Mouse (Mus musculus): ENCODE results near the gene 2410137M14Rik.
"Not testable (repeated sequence)": the region's sequence is repeated elsewhere in the genome, so short reads cannot be mapped to it uniquely, and the experiment has no call there.

Gene 2410137M14Rik

DNA sequence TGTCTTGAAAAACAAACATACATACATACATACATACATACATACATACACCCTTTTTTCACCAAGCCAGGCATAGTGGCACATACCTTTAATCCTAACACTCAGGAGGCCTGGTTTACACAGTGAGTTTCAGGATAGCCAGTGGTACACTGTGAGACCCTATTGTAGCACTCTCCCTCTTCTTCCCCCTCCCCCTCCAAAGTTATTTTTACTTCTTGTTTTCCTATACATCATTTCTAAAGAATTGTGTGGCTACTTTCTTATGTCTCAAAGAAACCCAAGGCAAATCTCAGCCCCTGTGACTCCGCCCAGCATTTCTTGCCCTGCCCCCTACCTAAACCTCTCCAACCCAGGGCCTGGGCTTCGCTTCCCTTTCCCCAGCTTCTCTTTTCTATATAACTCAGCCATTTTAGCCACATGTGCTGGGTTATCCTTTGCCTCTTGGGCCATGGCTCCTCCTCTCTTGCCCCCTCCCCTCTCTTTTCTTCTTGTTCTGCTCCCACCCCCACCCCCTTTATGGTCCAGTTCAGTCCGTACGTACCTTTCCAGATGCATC is 12.8 kb upstream of the 2410137M14Rik start:
- no peak for DNase-seq

DNA sequence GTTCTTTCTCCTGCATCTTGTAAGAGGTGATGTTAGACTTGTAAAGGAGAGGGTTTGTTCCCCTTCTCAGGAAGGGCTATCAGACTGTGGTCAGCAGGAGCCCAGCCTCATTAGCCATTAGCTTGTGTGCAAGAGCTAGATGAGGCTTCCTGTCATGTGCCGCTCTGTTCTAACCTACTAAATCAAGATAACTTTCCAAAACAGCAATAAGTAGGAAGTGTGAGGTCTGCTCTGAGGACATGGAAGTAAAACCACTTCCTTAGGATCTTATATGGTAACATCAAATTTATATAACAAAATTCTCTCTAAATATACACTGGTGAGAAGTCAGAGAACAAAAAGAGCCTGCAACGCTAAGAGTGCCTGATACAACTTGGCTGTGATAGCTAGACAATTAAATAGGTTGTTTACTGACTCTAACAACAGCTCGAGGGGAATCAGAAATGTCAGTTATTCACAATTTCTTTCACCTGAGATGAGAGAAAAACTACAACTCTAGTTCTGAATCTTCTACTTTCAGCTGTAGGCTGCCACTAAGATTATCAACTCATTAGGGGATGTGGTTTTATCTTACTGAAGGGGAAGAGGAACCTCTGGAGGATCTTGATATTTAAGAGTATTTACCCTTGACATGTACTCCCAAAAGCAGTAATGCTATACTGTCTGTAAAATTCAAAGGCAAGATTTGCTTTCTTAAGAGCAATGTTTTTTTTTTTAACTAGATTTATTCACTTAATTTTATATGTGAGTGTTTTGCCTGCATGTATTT is 11.5 kb upstream of the 2410137M14Rik start:
- DNase-seq: no peak

DNA sequence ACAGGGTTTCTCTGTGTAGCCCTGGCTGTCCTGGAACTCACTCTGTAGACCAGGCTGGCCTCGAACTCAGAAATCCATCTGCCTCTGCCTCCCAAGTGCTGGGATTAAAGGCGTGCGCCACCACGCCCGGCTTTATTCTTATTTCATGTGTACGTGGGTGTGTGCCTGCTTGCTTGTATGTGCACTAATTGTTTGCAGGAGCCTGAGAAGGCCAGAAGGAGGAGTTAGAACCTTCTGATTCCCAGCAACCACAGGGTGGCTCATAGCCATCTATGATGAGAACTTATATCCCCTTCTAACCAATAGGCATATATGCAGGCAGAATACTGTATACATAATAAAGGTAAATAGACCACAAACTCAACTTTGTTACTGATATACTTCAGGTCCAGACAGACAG is 9.6 kb upstream of the 2410137M14Rik start:
- DNase-seq: not testable (repeated sequence)

DNA sequence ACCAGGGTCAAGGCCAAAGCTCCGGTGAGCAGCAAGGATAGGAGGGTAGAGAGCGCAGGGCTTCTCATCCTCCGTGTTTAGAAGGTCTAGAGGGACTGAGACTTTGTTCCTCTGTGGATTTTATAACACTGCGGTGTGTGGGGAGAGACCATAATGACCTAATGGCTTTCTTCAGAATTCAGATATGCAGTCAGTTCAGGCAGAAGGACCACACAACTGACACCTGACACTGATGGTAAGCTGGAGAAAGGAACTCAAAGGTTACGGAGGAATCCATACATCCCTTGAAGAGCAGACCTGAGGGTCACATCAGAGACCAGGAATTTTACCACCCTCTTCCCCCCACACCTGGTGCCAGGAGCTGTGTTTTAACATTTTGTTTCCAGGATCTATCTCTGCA is 8.4 kb upstream of the 2410137M14Rik start, which contains the start of gene H2-M5:
TSS of gene H2-M5 (minus strand) at position 101 of the 400 bp plus-strand sequence.
- no peak for DNase-seq

DNA sequence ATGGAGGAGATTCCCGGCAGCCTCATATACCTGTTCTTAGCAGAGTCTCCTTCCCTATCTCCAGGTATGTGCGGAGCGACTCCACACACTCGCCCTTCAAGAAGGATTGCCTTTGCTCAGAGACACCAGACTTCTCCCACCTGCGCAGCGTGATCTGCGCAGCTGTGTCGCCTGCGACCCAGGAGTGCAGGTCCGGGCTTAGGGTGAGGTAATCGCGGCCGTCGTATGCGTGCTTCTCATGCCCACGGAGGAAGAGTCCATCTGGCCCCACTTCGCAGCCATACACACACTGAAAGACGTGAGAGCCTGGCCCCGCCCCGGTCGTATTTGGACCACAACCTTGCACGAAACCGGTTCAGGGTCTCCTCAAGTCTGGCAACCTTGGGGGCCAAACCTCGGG is 7.4 kb upstream of the 2410137M14Rik start:
- no peak for DNase-seq

DNA sequence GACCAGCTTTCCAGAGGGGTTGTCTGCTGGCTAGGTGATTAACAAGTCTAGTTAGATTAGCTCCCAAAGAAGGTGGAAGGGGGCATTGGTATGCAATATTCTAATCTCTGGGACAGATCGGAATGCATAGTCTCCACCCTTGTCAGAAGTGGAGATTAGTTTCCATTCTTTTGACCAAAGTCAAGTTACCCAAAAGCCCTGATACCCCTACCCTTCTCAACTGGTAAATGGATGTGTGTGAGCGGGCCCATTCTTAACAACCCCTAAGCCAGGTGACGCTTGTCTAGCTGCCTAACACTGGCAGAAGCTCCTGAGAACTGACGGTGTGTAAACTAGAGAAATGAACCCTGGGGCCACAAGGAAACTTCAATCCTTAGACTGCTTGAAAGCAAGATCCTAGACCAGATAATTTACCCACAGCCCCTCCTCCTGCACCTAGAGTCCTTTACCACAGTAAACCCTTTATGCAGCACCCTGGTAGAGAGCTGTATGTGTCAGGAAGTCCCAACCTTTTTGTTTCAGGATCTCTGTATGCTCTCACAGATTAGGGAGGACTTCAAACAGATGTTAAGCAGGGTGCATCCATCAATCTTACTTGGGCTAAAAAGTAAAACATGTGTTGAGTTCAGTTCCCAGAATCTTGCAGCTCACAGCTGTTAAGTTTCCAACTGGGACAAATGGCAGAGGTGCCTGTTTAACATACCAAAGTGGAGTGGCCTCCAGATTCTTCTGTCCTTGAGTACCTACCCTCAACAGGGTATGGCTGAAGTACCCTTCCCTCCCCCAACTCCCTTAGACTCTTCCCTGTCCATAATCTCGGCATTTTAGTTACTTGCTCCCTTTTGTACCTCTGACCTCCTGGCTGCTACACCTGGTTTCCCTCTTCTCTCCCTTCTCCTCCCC is 1.5 kb upstream of the 2410137M14Rik start:
- peak; percentile 30 to 44 for DNase-seq

DNA sequence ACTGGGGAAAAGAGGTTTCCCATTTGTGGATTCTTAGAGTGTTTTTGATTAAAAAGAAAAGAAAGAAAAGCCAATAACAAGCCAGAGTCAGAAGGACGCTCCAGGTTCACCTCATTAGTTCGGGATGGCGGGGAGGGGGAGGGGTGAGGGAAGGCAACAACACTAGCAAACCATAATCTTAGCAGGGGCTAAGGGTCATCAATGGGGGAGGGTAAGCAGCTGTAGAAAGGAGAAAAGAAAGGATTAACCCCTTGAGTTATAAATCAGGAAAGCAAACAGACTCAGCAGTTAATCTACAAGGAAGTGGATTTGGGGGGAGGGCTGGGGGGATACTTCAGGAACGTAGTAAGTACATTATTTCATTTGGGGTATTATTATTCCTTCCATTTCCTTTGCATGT is 808 bp upstream of the 2410137M14Rik start:
- DNase-seq: no peak

DNA sequence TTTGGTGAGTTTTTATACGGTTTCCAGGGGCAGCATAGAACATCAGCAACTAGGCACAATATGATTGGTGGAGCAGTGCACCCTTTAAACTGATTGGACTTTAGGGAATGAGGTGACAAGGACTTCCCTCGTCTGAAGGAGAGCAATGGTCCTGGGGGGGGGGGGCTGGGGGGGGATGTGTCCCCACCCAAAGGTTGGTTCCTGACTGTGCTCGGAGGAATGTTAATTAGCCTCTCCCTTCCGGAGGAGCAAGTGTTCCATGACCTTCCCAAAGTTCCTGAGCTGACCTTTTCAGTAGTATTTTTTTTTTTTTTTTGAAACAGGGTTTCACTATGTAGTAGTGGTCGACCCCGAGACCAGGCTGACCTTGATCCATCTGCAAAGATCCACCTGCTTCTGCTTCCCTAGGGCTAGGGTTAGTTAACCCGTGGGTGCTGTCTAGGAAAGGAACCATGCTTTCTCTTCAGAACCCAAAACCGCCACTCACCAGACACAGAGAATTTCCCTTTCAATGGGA is 7.7 kb downstream of the 2410137M14Rik start:
- no peak for DNase-seq

DNA sequence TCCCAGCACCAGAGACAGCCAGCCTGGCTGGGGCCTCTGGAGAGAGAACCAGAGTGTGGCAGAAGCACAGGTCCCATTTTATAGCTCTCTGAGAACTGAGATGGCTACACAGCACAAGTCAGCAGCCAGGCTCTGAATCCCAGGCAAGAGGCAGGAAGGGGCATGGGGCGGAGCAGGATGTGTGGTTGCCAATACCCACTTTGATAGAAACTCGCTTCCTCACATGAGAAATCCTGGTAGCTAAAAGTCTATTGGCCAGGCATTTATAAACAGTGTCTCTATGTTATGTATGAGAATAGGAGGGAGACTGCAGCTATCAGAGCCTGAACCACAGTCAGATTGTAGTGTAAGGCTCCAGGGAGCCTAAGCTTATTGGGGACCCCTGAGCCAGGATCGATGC is 8.2 kb downstream of the 2410137M14Rik start:
- DNase-seq: no peak

DNA sequence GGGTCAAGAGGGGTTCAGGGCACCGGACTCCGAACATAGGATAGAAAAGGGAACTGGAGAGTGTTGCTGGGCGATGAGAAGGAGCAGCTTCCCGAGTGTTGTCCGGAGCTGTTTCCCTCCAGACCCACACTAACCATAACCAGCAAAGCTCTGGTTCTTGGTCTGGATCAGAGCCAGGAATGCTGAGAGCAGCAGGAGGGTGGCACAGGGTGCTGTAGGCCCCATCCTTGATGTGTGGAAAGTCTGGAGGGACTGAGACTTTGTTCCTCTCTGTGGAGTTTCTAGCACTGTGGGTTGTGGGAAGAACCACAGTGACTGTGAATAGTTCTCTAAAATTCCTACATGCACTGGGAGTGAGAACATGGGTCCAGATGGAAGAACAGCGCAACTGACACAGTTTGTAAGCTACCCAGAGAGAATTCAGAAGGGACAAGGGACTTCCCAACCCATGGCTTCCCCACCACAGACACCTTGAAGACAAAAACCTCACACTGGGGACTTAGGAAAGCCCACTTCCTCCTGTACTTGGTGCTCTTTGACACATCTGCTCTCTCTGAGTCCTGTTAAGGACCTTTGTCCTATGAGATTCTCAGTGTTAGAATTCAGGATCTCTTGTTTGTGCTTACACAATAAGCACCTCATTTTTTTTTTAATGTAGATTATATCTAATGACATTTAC is 9.7 kb downstream of the 2410137M14Rik start:
- DNase-seq: no peak

DNA sequence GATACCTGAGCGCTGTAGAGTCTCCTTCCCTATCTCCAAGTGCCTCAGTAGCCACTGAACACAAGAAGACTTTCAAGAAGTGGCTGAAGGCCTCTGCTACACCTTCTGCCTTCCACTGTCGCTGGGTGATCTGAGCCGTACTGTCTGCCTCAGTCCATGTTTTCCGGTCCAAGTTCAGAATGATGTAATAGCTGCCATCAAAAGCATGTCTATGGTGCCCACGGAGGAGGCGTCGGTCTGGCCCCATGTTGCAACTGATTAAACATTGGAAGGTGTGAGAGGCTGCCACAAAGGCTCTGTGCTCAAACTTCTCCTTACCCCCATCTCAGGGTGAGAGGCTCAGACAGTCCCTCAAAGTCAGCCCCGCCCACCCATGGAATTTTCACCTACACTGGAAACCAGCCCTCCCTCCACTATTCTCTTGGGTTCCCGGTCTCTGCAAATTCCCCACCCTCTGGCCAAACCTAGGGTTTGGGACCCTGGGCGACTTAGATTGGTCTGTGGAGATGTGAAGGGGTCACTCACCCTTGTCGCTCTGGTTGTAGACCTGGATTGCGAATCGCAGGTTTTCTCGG is 10.6 kb downstream of the 2410137M14Rik start:
- DNase-seq: no peak

DNA sequence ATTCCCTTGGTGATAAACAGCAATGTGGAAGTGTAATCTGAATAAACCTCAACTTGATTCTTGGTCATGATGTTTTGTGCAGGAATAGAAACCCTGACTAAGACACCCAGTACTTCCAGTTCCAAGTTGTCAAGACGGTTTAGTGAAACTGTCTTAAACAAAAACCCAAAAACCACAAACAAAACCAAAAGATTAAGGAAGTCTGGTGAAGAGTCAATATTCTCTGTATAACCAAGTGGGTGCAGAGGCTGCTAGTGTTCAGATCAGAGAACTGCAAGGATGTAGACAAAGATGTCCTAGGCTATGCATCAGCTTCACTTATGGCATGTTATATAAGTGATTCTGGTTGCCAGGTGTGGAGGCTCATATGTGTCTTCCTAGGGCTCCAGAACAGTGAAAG is 14.2 kb downstream of the 2410137M14Rik start:
- DNase-seq: no peak

DNA sequence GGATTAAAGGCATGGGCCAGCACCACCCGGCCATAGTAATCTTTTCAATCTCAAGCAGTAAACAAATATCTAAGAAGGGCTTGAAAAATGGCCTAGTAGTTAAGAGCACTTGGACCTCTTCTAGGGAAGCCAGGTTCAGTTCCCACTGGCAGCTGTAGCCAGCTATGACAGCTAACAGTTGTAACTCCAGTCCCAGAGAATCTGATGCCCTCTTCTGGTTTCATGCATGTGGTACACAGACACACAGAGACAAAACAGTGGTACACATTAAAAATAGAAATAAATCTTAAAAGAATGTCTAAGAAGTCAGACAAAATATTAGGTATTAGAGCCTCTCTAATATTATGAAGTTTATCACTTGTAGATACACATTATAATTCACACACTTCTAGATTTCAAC is 19.9 kb downstream of the 2410137M14Rik start:
- DNase-seq: no peak

DNA sequence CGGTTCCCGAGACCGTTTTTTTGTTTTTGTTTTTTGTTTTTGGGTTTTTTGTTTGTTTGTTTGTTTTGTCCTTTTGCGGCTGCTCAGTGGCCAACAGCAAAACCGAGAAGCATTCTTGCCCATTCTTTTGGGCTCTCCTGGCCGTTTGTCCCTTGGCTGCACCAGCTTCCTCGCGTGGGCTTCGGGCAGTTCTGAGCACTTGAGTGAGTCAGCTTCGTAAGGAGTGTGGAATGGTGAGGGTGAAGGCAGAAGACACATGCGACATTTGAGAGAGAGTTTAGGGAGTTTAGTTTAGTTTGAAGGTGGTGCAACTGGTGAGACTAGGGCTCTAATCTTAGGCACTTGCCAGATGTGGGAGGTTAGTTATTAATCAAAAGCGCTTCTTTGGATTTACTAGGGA is 22.2 kb downstream of the 2410137M14Rik start:
- no peak for DNase-seq

DNA sequence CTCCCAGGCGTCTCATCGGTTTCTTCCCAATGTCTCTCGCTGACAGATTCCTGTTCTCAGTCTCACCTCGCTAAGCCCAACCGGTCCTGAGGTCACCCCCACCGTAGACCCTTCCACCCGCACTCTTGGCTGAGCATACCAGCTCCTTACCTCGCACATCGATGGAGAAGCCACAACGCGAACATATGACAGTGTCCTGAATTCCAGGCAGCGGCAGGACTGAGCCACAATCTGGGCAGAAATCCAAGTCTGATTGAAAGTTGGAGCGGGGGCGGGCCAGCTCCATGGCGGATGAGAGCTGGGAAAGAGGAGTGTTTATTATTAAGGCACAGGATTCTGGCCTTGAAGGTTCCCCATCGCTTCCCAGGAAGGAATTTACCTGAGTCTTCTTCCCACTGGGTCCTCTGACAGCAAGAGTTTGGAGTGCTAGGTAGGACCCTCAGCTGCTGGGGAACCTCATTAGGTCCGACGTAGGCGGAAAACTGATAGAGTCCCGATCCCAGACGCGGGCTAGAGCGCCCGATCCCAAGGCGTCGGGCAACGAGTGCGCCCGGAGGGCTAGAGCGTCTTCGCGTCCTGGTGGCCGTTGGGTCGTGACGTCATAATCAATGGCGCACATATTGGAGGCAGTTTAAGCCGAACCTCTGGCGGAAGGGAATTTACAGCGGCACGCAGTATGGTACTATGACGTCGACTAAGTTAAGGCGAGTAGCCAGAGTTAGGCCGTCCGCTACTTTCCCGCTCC is 22.9 kb downstream of the 2410137M14Rik start, which contains the start of the genes Znrd1 and Znrd1as:
TSS of gene Znrd1 (minus strand) at position 561 of the 745 bp plus-strand sequence.
TSS of gene Znrd1as (plus strand) at position 594 of the 745 bp plus-strand sequence.
- DNase-seq: peak; percentile 94 to 96

DNA sequence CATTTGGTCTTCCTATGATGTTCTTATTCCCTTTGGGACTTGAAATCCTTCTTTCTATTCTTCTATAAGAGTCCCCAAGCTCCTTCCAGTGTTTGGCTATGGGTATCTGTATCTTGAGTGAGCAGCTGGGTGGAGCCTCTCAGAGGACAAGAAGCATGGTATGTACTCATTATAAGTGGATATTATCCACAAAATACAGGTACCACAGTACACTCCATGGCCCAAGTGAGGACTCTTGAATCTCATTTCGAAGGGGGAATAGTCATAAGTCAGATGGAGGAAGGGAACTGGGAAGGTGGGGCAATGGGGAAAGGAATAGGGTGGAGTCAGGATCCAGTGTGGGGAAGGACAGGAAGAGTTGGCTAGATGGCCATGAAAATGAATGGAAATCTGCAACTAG is 28.0 kb downstream of the 2410137M14Rik start:
- DNase-seq: peak in 1 of 2 experiments; percentile 47

DNA sequence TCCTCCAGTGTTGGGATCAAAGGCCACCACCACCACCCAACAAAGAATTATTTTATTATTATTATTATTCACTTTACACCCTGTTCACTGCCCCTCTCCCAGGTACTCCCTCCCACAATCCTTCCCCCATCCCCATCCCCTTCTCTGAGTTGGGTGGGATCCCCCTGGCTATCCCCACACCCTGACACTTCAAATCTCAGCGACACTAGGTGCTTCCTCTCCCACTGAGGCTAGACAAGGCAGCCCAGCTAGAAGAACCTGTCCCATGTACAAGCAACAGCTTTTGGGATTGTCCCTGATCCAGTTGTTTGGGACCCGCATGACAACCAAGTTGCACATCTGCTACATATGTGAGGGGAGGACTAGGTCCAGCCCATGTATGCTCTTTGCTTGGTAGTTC is 28.4 kb downstream of the 2410137M14Rik start:
- DNase-seq: no peak

DNA sequence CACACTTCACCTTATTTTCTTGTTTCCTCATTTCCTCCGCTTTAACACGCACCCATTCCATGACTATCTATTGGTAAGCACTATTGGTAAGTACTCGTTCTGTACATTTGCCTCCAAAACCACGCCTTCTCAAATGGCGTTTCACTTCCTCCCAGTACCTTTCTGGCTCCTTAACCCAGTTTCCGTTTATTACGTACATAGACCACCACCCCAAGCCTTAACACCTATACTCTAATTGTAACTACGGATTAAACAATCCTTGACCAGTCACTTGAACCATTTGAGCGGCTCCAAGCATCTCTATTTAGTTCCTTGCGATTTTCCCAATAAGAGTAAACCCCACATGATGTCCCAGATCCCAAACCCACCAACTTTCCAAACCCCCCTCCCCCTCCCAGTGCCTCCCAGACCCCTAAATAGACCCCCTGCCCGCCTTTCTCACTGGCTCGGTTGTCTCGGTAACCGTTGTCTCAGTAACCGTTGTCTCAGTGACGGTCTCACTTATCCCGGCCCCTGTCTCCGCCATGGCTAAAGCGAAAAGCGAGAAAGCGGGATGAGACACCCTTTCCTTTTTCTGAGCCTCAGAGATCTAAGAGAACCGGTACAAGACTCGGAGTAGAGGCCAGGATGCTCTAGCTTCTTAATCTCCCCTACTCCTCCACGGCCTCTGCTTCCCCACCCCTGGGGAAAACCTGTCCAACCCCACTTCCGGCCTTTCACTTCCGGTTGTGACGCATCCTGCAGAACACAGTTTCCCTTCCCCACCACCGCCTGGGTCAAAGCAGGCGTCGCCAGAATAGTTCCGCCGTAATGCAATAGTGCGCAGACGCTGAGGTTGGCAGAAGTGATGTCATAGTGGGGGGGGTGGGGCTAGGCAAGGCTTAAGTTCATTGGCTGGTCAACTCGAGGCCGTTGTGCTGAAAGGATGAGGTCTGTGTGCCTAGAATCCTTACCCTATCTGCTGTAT is 29.8 kb downstream of the 2410137M14Rik start, which contains the start of gene Ppp1r11:
TSS of gene Ppp1r11 (minus strand) at position 761 of the 967 bp plus-strand sequence.
- DNase-seq: peak; percentile 97 to 98

DNA sequence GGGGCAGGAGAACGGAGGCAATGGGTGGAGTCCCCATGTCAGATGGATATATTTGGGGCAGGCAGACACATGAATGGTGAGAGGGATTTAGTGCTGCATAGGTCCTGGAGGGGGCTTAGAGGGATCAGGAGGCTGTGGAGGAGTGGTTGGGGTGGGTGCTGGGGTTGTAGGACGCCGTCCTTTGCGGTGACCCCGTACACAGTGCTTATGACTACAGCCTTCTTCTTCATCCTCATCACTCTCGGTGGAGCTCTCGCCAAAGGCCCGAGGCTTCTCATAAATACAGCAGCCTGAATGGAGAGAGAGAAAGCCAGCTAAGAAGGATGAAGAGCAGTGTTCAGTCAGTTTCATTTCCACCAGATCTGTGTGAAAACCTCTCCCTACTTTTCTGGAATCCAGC is 31.8 kb downstream of the 2410137M14Rik start:
- DNase-seq: no peak

DNA sequence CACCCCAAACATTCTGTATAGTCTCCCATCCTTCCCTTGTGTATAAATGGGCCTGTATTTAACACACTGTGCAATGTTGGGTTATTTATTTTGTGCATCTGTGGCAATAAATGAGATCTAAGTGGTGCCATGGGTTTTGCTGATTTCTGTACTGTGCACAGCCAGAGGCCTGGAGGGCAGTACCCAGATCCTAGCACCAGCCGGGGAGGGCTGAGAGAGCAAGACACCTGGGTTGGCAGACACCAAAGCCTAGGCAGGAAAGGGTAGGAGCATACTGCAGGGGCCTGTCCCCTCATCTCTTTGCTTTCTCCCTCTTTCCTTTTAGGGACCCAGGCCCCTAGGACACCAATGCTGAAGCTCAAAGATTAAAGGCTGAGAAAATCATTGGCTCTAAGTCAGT is 32.8 kb downstream of the 2410137M14Rik start:
- no peak for DNase-seq
